Mouse (Mus musculus) limb, embryonic 10.5 days (tissue): ENCODE measurements around the gene Zfp36l3. TPM values are rescaled to one million over a fixed set of nuclear protein-coding genes. Genes with fewer than 3 reads are reported as not detected.
"Not testable (repeated sequence)": the region's sequence is repeated elsewhere in the genome, so short reads cannot be mapped to it uniquely, and the experiment has no call there.

Experiments
- DNase-seq: peaks from one replicate; pipeline ENCODE4 v3.0.0-alpha.2; 2017; ENCODE audit warnings: low spot score
- H3K27ac ChIP-seq: fragments of 300-500 bp; sonication (generic); 2 replicates; pipeline ENCODE4 v1.5.1; 2016; ENCODE audit warnings: mild to moderate bottlenecking
- H3K27me3 ChIP-seq: fragments of 300-500 bp; sonication (generic); 2 replicates; pipeline ENCODE4 v1.6.1; 2016; ENCODE audit warnings: low read depth, mild to moderate bottlenecking; ENCODE audit not compliant: poor library complexity, severe bottlenecking
- H3K36me3 ChIP-seq: fragments of 300-500 bp; sonication (generic); 2 replicates; pipeline ENCODE4 v1.6.1; 2016; ENCODE audit warnings: mild to moderate bottlenecking, moderate library complexity
- H3K4me1 ChIP-seq: fragments of 300-500 bp; sonication (generic); 2 replicates; pipeline ENCODE4 v1.6.1; 2016
- H3K4me3 ChIP-seq: fragments of 300-500 bp; sonication (generic); 2 replicates; pipeline ENCODE4 v1.5.1; 2016; ENCODE audit warnings: mild to moderate bottlenecking, moderate library complexity
- H3K9me3 ChIP-seq: fragments of 300-500 bp; sonication (generic); replicated peaks from 2 replicates; pipeline ENCODE4 v1.6.1; 2016; ENCODE audit warnings: mild to moderate bottlenecking
- WGBS: fragments of 180-500 bp; shearing (Covaris S2); methylation state at CpG from one replicate; pipeline ENCODE4 v1.1.7; 2016; 5-methylcytosine and 5-hydroxymethylcytosine counted together
- polyA plus RNA-seq: library from polyadenylated mRNA; unstranded; fragments of >200 nt; fragmentation: Nextera tagmentation; extraction: Ambion mirVana; gene quantifications from 2 replicates; pipeline ENCODE4 v1.2.1, GENCODE M21; 2016

The Zfp36l3 gene
- polyA plus RNA-seq, result not detected in 2 replicates

DNA sequence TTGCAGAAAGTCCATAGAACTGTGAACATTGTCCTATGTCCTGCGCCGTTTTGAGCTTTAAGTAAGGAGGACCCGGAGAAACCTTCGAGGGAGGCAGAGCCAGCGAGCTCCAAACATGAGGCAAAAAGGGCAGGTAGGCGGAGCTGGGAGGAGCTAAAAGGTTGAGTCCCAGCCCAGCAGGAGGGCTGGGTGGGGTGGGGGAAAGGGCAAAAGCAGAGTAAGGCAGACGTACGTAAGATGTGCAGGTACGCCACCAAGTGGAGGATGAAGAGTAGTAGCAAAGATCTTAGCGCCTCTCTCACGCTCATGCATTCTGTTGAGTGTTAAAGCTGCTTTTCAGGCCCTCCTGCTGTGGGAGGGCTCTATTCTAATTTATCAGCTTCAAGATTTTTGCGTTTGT lies at the start of gene Zfp36l3:
Zfp36l3 (minus strand) TSS at position 119 of the 400 bp plus-strand sequence.
- Histone ChIP-seq H3K9me3 (no peaks in the 10 kb centered on the region; the same call in 1 of the 2 replicates), H3K36me3 (no peaks in the 10 kb centered on the region), H3K4me1 (no peaks in the 10 kb centered on the region), H3K27me3 (no peaks in the 10 kb centered on the region), H3K4me3 (no peak within 1 kb of the TSS), H3K27ac (no peak within 1 kb of the TSS)
- 86% methylated on average over 12 of the region's 12 CpGs for WGBS
- no peak for DNase-seq

- H3K27ac ChIP-seq, result no peak overlapping the region
- no peaks in the 10 kb centered on the region for H3K36me3 ChIP-seq
- no peak overlapping the region for H3K4me3 ChIP-seq
- no peaks in the 10 kb centered on the region for H3K9me3 ChIP-seq
- DNase-seq, result no peak
- H3K4me1 ChIP-seq, result no peaks in the 10 kb centered on the region
- H3K27me3 ChIP-seq, result no peaks in the 10 kb centered on the region
- WGBS, result 32% methylated on average over 3 of the region's 3 CpGs
These were observed 22.9 kb upstream of the Zfp36l3 start for GRCm38 (mm10) chrX:53799074-53799473.

GRCm38 (mm10) chrX:53797519-53797918 lies 21.3 kb upstream of the Zfp36l3 start, which contains the start of gene Xlr:
Gene Xlr (minus strand): TSS chrX:53797706.
- DNase-seq, H3K9me3 ChIP-seq, H3K27me3 ChIP-seq, H3K36me3 ChIP-seq, H3K27ac ChIP-seq, H3K4me3 ChIP-seq, H3K4me1 ChIP-seq: not testable (repeated sequence)
- 88% methylated on average over 11 of the region's 11 CpGs for WGBS

DNA sequence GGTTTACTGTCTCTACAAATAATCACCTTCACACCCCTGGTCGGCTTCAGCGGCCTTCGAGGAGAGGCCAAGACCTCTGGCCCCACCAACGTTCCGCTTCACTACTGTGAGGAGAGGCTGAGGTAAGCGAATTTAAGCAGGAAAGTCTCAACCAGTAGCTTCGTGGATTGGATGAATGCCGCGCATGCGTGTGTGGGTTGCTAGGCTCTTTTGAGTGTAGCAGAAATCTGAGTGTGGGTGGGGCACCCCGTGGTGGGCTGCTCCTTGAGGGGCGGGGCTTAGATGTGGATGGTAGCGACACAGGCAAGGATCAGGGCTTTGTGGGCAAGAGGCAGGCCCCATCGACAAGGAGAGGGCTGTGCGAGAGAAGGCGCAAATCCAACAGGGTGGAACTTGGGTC lies 18.5 kb downstream of the Zfp36l3 start, which contains the start of gene 1700013H16Rik:
1700013H16Rik (minus strand) TSS at position 96 of the 400 bp plus-strand sequence.
- DNase-seq, result no peak
- Histone ChIP-seq H3K27ac (no peak within 1 kb of the TSS), H3K36me3 (no peaks in the 10 kb centered on the region), H3K27me3 (no peaks in the 10 kb centered on the region), H3K4me3 (no peak within 1 kb of the TSS), H3K9me3 (peaks cover 10% of the 10 kb centered on the region; the same call in 1 of the 2 replicates), H3K4me1 (no peaks in the 10 kb centered on the region)
- WGBS, result 92% methylated on average over 16 of the region's 16 CpGs

DNA sequence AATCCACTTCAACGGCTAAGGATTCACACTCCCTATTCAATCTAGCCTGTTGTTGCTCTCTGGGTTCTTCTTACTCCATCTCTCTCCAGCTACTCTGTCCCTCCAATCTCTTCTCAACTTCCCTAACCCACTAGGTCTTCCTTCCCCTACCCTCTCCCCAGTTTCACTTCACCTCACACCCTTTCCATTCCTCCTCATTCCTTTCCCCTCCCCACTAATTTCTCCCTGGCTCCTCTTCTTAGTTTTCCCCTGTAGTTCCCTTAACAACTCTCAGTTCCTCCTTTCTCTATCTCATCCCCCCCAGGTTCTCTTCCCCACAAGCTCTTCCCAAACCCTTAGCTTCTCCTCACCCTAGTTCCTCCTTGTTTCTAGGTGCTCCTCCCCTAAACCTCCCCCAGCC lies 23.3 kb downstream of the Zfp36l3 start:
- no peak overlapping the region for H3K27ac ChIP-seq
- DNase-seq, result no peak
- no peak overlapping the region for H3K4me3 ChIP-seq
- no peaks in the 10 kb centered on the region for H3K4me1 ChIP-seq
- WGBS, result 96% methylated on average over 1 of the region's 1 CpGs
- peaks cover 10% of the 10 kb centered on the region; the same call in 1 of the 2 replicates for H3K9me3 ChIP-seq
- H3K27me3 ChIP-seq, result no peaks in the 10 kb centered on the region
- H3K36me3 ChIP-seq, result no peaks in the 10 kb centered on the region

GRCm38 (mm10) chrX:53728967-53729366 lies 47.2 kb downstream of the Zfp36l3 start:
- H3K4me1 ChIP-seq, result no peaks in the 10 kb centered on the region
- WGBS, result 82% methylated on average over 2 of the region's 2 CpGs
- H3K9me3 ChIP-seq, result no peaks in the 10 kb centered on the region
- H3K36me3 ChIP-seq, result no peaks in the 10 kb centered on the region
- H3K27me3 ChIP-seq, result no peaks in the 10 kb centered on the region
- no peak overlapping the region for H3K4me3 ChIP-seq
- no peak overlapping the region for H3K27ac ChIP-seq
- no peak for DNase-seq

- WGBS, result 89% methylated on average over 11 of the region's 11 CpGs
These were observed 51.6 kb downstream of the Zfp36l3 start, which contains the start of gene 4930502E18Rik for GRCm38 (mm10) chrX:53724596-53724995. Gene 4930502E18Rik (plus strand): TSS chrX:53724826.

More at GRCm38 (mm10) chrX:53724596-53724995, 51.6 kb downstream of the Zfp36l3 start, which contains the start of gene 4930502E18Rik:
- no peaks in the 10 kb centered on the region for H3K36me3 ChIP-seq
- H3K9me3 ChIP-seq, result no peaks in the 10 kb centered on the region
- no peaks in the 10 kb centered on the region for H3K4me1 ChIP-seq
- no peak within 1 kb of the TSS for H3K27ac ChIP-seq
- no peak for DNase-seq
- no peak within 1 kb of the TSS for H3K4me3 ChIP-seq
- no peaks in the 10 kb centered on the region for H3K27me3 ChIP-seq

Other genes with a start within 250 kb of the Zfp36l3 start
- 15.5 and 16.7 TPM in 2 replicates for gene Rtl8c, start 168.4 kb downstream of the Zfp36l3 start, polyA plus RNA-seq
- not detected in 2 replicates for gene Gm14597, start 167.4 kb downstream of the Zfp36l3 start, polyA plus RNA-seq
- 35.4 and 44.4 TPM in 2 replicates for gene Rtl8a, start 132.7 kb downstream of the Zfp36l3 start, polyA plus RNA-seq
- 42.8 and 44.0 TPM in 2 replicates for gene Rtl8b, start 106.0 kb downstream of the Zfp36l3 start, polyA plus RNA-seq
- gene 4930502E18Rik, start 51.6 kb downstream of the Zfp36l3 start, polyA plus RNA-seq, result 0.26 TPM in 1 of 2 replicates, not detected in the other
- not detected in 2 replicates for gene 1700013H16Rik, start 18.6 kb downstream of the Zfp36l3 start, polyA plus RNA-seq
- gene Xlr, start 21.3 kb upstream of the Zfp36l3 start, polyA plus RNA-seq, result 0.25 and 0.83 TPM in 2 replicates